Mouse (Mus musculus): Measurements from ENCODE around the gene Sec14l5.
A peak's percentile ranks its signal among the peaks of the same experiment; 100 is the strongest.

Sec14l5 gene

GRCm38 (mm10) chr16:5147037-5147385 lies at the start of gene Sec14l5:
Gene Sec14l5 (plus strand): TSS chr16:5147109.
- DNase-seq (ENCODE audit: low spot score in 2 of 2), result no peak

GRCm38 (mm10) chr16:5101000-5101399 lies 45.9 kb upstream of the Sec14l5 start:
- no peak for DNase-seq (ENCODE audit: low spot score in 2 of 2)

- DNase-seq (ENCODE audit: low spot score in 2 of 2), result no peak
Measured at GRCm38 (mm10) chr16:5109877-5110276, 37.0 kb upstream of the Sec14l5 start.

GRCm38 (mm10) chr16:5111021-5111420 lies 35.9 kb upstream of the Sec14l5 start:
- peak in 1 of 2 experiments; percentile 35 for DNase-seq (ENCODE audit: low spot score in 2 of 2)

- DNase-seq (ENCODE audit: low spot score in 2 of 2), result no peak
Measured at GRCm38 (mm10) chr16:5113002-5113550, 33.8 kb upstream of the Sec14l5 start.

- DNase-seq (ENCODE audit: low spot score in 2 of 2), result no peak
Measured at GRCm38 (mm10) chr16:5113582-5113981, 33.3 kb upstream of the Sec14l5 start.

- DNase-seq (ENCODE audit: low spot score in 2 of 2), result peak in 1 of 2 experiments; percentile 48
Measured at GRCm38 (mm10) chr16:5119385-5119784, 27.5 kb upstream of the Sec14l5 start.

- no peak for DNase-seq (ENCODE audit: low spot score in 2 of 2)
Measured at GRCm38 (mm10) chr16:5119845-5120244, 27.1 kb upstream of the Sec14l5 start.

GRCm38 (mm10) chr16:5123476-5123875 lies 23.4 kb upstream of the Sec14l5 start:
- DNase-seq (ENCODE audit: low spot score in 2 of 2), result no peak

GRCm38 (mm10) chr16:5130196-5130595 lies 16.7 kb upstream of the Sec14l5 start:
- no peak for DNase-seq (ENCODE audit: low spot score in 2 of 2)

- DNase-seq (ENCODE audit: low spot score in 2 of 2), result peak; percentile 46 to 85
Measured at GRCm38 (mm10) chr16:5130766-5131165, 16.1 kb upstream of the Sec14l5 start.

- DNase-seq (ENCODE audit: low spot score in 2 of 2), result peak; percentile 45 to 57
Measured at GRCm38 (mm10) chr16:5131251-5131922, 15.5 kb upstream of the Sec14l5 start.

GRCm38 (mm10) chr16:5132401-5132801 lies 14.5 kb upstream of the Sec14l5 start, which contains the start of gene Ppl:
Gene Ppl (minus strand): TSS chr16:5132421.
- DNase-seq (ENCODE audit: low spot score in 2 of 2), result peak; percentile 81 to 90

GRCm38 (mm10) chr16:5134623-5135330 lies 12.1 kb upstream of the Sec14l5 start:
- DNase-seq (ENCODE audit: low spot score in 2 of 2), result peak; percentile 73 to 82

- peak; percentile 42 to 71 for DNase-seq (ENCODE audit: low spot score in 2 of 2)
Measured at GRCm38 (mm10) chr16:5135551-5136261, 11.2 kb upstream of the Sec14l5 start.

GRCm38 (mm10) chr16:5136505-5136904 lies 10.4 kb upstream of the Sec14l5 start:
- DNase-seq (ENCODE audit: low spot score in 2 of 2), result peak; percentile 75 to 88

GRCm38 (mm10) chr16:5137006-5137540 lies 9.8 kb upstream of the Sec14l5 start:
- no peak for DNase-seq (ENCODE audit: low spot score in 2 of 2)

GRCm38 (mm10) chr16:5139741-5140140 lies 7.2 kb upstream of the Sec14l5 start:
- DNase-seq (ENCODE audit: low spot score in 2 of 2), result peak; percentile 39 to 77

GRCm38 (mm10) chr16:5145570-5145969 lies 1.3 kb upstream of the Sec14l5 start:
- DNase-seq (ENCODE audit: low spot score in 2 of 2), result peak in 1 of 2 experiments; percentile 42

- peak; percentile 61 to 76 for DNase-seq (ENCODE audit: low spot score in 2 of 2)
Measured at GRCm38 (mm10) chr16:5146367-5147036, 407 bp upstream of the Sec14l5 start.

GRCm38 (mm10) chr16:5150544-5150943 lies 3.6 kb downstream of the Sec14l5 start:
- DNase-seq (ENCODE audit: low spot score in 2 of 2), result no peak

Measured in urinary bladder, adult 18-20 months (tissue).